Mouse (Mus musculus) C2C12 (cell line): Measurements from ENCODE around the gene Adam23.

Experiments
- CEBPB ChIP-seq: IDR thresholded peaks from one replicate; pipeline ENCODE4 v1.6.1; 2011; ENCODE audit warnings: low read depth, mild to moderate bottlenecking, control low read depth, moderate library complexity
- CTCF ChIP-seq: IDR thresholded peaks from one replicate; pipeline ENCODE4 v1.5.1; 2011; ENCODE audit not compliant: control insufficient read depth, insufficient read depth, insufficient read length
- MAX ChIP-seq: IDR thresholded peaks from one replicate; pipeline ENCODE4 v1.6.1; 2011; ENCODE audit warnings: mild to moderate bottlenecking, control low read depth
- MYOD1 ChIP-seq: IDR thresholded peaks from one replicate; pipeline ENCODE4 v1.6.1; 2011; ENCODE audit warnings: low read depth; ENCODE audit not compliant: control insufficient read depth, insufficient read length
- USF1 ChIP-seq: IDR thresholded peaks from one replicate; pipeline ENCODE4 v1.6.1; 2011; ENCODE audit warnings: low read depth, mild to moderate bottlenecking, control low read depth, moderate library complexity

GRCm38 (mm10) chr1:63442616-63443015 is 3.1 kb upstream of the Adam23 start:
- TF ChIP-seq USF1 (no peak), CTCF (no peak), CEBPB (no peak), MYOD1 (no peak), MAX (no peak)
